Mouse (Mus musculus): ENCODE results near the gene Trim29. TPM values are rescaled to one million over a fixed set of nuclear protein-coding genes. Genes with fewer than 3 reads are reported as not detected.

Gene Trim29
- total and polyA plus RNA-seq, 3 experiments = not detected

DNA sequence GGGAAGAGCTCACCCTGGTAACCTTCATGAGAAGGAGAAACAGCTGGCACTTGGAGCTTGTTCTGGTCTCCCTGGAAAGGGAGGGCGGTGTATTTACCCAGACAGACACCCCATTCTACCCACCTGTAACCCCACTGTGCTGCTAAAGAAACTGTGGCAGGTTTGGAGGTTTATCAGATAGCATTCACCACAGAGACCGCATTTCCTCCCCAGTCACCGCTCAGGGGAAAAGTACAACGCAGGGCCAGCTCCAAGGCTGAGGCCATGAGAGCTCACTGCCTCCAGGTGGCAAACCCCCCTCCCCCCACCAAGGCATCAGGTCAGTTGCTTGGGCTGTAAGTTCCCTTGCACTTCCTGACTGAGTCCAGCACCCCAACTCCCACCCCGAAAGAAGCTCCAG, 39.4 kb downstream of the Trim29 start:
- no peak for TF ChIP-seq CTCF (IDR thresholded peaks at IDR 0.05; ENCODE audit: low read depth, low read length)
- no peak for TF ChIP-seq POLR2AphosphoS5 (IDR thresholded peaks at IDR 0.05; ENCODE audit: insufficient replicate concordance, low read depth, low read length)
- TF ChIP-seq GATA1 (IDR thresholded peaks at IDR 0.05; ENCODE audit: borderline replicate concordance, low read length) = no peak
- TF ChIP-seq TAL1 (conservative IDR thresholded peaks at IDR 0.05; ENCODE audit: low read depth, low read length) = no peak
- TF ChIP-seq GATA2 (IDR thresholded peaks at IDR 0.05; ENCODE audit: borderline replicate concordance, low read depth, low read length) = no peak
- ATAC-seq (ENCODE audit: extremely low read depth, insufficient number of reproducible peaks, low FRiP score, poor library complexity, severe bottlenecking) = no peak
- Histone ChIP-seq H3K36me3 (replicated peaks) (no peaks in the 10 kb centered on the region), H3K9me3 (replicated peaks) (peaks cover 39% of the 10 kb centered on the region), H3K27me3 (ENCODE audit: insufficient read depth, low read length) (peaks cover 3% of the 10 kb centered on the region), H3K4me1 (ENCODE audit: insufficient read depth, low read depth, low read length) (no peaks in the 10 kb centered on the region), H3K4me3 (ENCODE audit: low read depth, low read length) (no peak overlapping the region)
- no peak for DNase-seq (ENCODE audit: low spot score)

DNA sequence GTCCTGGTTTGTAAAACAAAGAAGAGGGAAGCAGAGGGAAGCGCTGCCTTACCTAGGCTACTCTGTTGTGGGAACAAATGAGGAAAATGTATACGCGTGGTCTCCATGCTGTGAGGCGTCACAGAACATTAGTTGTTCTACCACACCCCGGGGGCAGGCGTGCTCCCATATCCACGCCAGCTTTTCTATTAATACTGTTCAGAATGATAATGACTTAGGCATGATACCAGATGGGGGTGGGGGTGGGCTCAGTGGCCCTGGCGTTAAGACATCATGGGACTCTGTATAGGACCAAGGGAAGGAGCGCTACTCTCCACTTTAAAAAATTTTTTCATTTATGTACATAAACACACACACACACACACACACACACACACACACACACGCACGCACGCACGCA, 40.4 kb downstream of the Trim29 start:
- no peaks in the 10 kb centered on the region for H3K36me3 ChIP-seq (replicated peaks)
- peaks cover 6% of the 10 kb centered on the region for H3K27me3 ChIP-seq (ENCODE audit: insufficient read depth, low read length)
- peaks cover 43% of the 10 kb centered on the region for H3K9me3 ChIP-seq (replicated peaks)
- H3K4me1 ChIP-seq (ENCODE audit: insufficient read depth, low read depth, low read length) = no peaks in the 10 kb centered on the region
- no peak for TF ChIP-seq TAL1 (conservative IDR thresholded peaks at IDR 0.05; ENCODE audit: low read depth, low read length)
- ATAC-seq (ENCODE audit: extremely low read depth, insufficient number of reproducible peaks, low FRiP score, poor library complexity, severe bottlenecking) (no peak), DNase-seq (ENCODE audit: low spot score) (no peak)
- H3K4me3 ChIP-seq (ENCODE audit: low read depth, low read length) = no peak overlapping the region

DNA sequence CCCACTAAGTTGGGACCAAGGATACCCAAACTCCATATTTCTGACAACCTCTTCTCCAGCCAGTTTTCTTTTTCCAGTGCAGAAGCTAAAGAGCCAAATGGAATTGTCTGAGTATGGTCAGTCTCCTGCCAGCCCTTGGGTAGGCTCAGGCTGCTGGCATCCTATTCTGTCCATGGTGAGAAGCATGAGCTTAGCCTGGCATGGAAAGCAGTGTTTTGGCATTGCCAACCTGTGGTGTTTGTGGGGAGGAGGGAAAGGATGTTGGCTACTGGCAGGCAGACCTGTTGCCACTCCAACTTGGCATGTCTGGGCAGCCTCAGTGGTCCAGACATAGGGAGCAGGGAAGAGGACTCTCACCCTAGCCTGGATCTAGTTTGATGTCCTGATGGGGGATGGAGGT, 46.4 kb downstream of the Trim29 start:
- Histone ChIP-seq H3K4me1 (ENCODE audit: insufficient read depth, low read depth, low read length) (no peaks in the 10 kb centered on the region), H3K4me3 (ENCODE audit: low read depth, low read length) (no peak overlapping the region), H3K9me3 (replicated peaks) (peaks cover 33% of the 10 kb centered on the region), H3K27me3 (ENCODE audit: insufficient read depth, low read length) (peaks cover 6% of the 10 kb centered on the region), H3K36me3 (replicated peaks) (no peaks in the 10 kb centered on the region)
- ATAC-seq (ENCODE audit: extremely low read depth, insufficient number of reproducible peaks, low FRiP score, poor library complexity, severe bottlenecking) (no peak), DNase-seq (ENCODE audit: low spot score) (no peak)
- TF ChIP-seq POLR2AphosphoS5 (IDR thresholded peaks at IDR 0.05; ENCODE audit: insufficient replicate concordance, low read depth, low read length) = no peak
- TF ChIP-seq CTCF (IDR thresholded peaks at IDR 0.05; ENCODE audit: low read depth, low read length) = no peak
- no peak for TF ChIP-seq TAL1 (conservative IDR thresholded peaks at IDR 0.05; ENCODE audit: low read depth, low read length)
- TF ChIP-seq GATA2 (IDR thresholded peaks at IDR 0.05; ENCODE audit: borderline replicate concordance, low read depth, low read length) = no peak
- no peak for TF ChIP-seq GATA1 (IDR thresholded peaks at IDR 0.05; ENCODE audit: borderline replicate concordance, low read length)

GRCm38 (mm10) chr9:43358591-43359323, 48.1 kb downstream of the Trim29 start:
- ATAC-seq (ENCODE audit: extremely low read depth, insufficient number of reproducible peaks, low FRiP score, poor library complexity, severe bottlenecking) (no peak), DNase-seq (ENCODE audit: low spot score) (no peak)
- peaks cover 6% of the 10 kb centered on the region for H3K27me3 ChIP-seq (ENCODE audit: insufficient read depth, low read length)
- no peak overlapping the region for H3K4me3 ChIP-seq (ENCODE audit: low read depth, low read length)
- no peaks in the 10 kb centered on the region for H3K4me1 ChIP-seq (ENCODE audit: insufficient read depth, low read depth, low read length)
- H3K9me3 ChIP-seq (replicated peaks) = peaks cover 26% of the 10 kb centered on the region
- H3K36me3 ChIP-seq (replicated peaks) = no peaks in the 10 kb centered on the region
- TF ChIP-seq TAL1 (conservative IDR thresholded peaks at IDR 0.05; ENCODE audit: low read depth, low read length) (no peak), POLR2AphosphoS5 (IDR thresholded peaks at IDR 0.05; ENCODE audit: insufficient replicate concordance, low read depth, low read length) (no peak), GATA2 (IDR thresholded peaks at IDR 0.05; ENCODE audit: borderline replicate concordance, low read depth, low read length) (no peak), GATA1 (IDR thresholded peaks at IDR 0.05; ENCODE audit: borderline replicate concordance, low read length) (no peak), CTCF (IDR thresholded peaks at IDR 0.05; ENCODE audit: low read depth, low read length) (no peak)

- no peak overlapping the region for H3K4me3 ChIP-seq (ENCODE audit: low read depth, low read length)
- ATAC-seq (ENCODE audit: extremely low read depth, insufficient number of reproducible peaks, low FRiP score, poor library complexity, severe bottlenecking) (no peak), DNase-seq (ENCODE audit: low spot score) (no peak)
- peaks cover 2% of the 10 kb centered on the region; the same call in 1 of the 2 replicates for H3K9me3 ChIP-seq (replicated peaks)
- TF ChIP-seq CTCF (IDR thresholded peaks at IDR 0.05; ENCODE audit: low read depth, low read length) (no peak), GATA2 (IDR thresholded peaks at IDR 0.05; ENCODE audit: borderline replicate concordance, low read depth, low read length) (no peak)
- no peaks in the 10 kb centered on the region for H3K36me3 ChIP-seq (replicated peaks)
- H3K27me3 ChIP-seq (ENCODE audit: insufficient read depth, low read length) = no peaks in the 10 kb centered on the region
- no peaks in the 10 kb centered on the region for H3K4me1 ChIP-seq (ENCODE audit: insufficient read depth, low read depth, low read length)
Measured at GRCm38 (mm10) chr9:43368781-43369180, 58.1 kb downstream of the Trim29 start.

DNA sequence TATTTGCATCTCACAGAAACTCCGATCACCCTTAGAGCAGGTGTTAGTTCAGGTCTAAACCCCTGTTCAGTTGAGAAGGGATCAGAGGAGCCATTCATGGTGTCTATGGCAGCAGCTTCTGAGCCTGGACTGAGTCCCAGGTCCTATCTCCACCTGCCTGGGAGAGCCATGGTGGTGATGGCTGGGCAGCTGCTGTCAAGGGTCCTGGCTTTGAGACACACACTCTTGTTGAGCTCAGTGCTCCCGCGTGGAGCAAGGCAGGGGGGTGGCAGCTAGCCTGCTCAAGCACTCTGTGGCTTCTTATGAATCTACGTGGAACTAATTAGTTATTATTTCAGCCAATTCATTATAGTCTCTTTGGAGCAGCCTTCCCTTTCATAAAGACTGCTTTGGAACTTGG, 73.2 kb downstream of the Trim29 start:
- no peak for ATAC-seq (ENCODE audit: extremely low read depth, insufficient number of reproducible peaks, low FRiP score, poor library complexity, severe bottlenecking)

More for the DNA sequence above, 73.2 kb downstream of the Trim29 start:
- Histone ChIP-seq H3K4me1 (ENCODE audit: insufficient read depth, low read depth, low read length) (no peaks in the 10 kb centered on the region), H3K27me3 (ENCODE audit: insufficient read depth, low read length) (no peaks in the 10 kb centered on the region), H3K9me3 (replicated peaks) (peaks cover 8% of the 10 kb centered on the region), H3K4me3 (ENCODE audit: low read depth, low read length) (no peak overlapping the region), H3K36me3 (replicated peaks) (no peaks in the 10 kb centered on the region)
- DNase-seq (ENCODE audit: low spot score) = no peak
- no peak for TF ChIP-seq CTCF (IDR thresholded peaks at IDR 0.05; ENCODE audit: low read depth, low read length)
- TF ChIP-seq GATA2 (IDR thresholded peaks at IDR 0.05; ENCODE audit: borderline replicate concordance, low read depth, low read length) = no peak
- no peak for TF ChIP-seq POLR2AphosphoS5 (IDR thresholded peaks at IDR 0.05; ENCODE audit: insufficient replicate concordance, low read depth, low read length)
- no peak for TF ChIP-seq TAL1 (conservative IDR thresholded peaks at IDR 0.05; ENCODE audit: low read depth, low read length)
- TF ChIP-seq GATA1 (IDR thresholded peaks at IDR 0.05; ENCODE audit: borderline replicate concordance, low read length) = no peak

All from G1E (cell line).